ENCODE assay signal across 13 mouse cellular contexts in the genomic region with DNA sequence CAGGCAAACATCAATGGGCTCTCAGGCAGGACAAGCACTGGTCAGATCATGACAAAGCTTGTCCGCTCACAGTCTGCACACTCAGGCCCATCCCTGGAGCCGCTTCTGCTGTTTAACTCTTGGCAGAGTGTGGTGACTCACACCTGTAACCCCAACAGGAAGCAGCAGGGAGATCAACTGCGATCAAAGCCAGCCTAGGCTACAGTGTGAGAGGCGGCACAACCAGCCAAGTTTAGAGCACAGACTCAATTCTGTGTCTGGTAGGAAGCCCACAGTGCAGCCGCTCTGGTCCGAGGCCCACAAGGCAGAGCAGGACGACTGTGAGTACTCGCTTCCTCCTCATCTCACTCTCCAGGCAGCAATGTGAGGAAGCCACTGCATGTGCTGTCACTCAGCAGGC.
DNase-seq lines count a peak whose midpoint lies in the region; ATAC-seq and TF ChIP-seq lines count a peak whose summit lies in the region.
"Had no signal": no experiment of that assay in that cellular context is flagged by ENCODE, and none has a peak within 500 bp of the region (broad histone marks: within the 10 kb centered on the region; RNA-seq: fewer than 3 reads in every experiment).

No protein-coding gene starts in this region.

- ATAC-seq in heart, embryonic 16.5 days (replicated peaks; ENCODE audit: extremely low read depth, insufficient read depth, low FRiP score) = peak; percentile 39
- ATAC-seq in heart, embryonic 12.5 days (ENCODE audit: insufficient number of reproducible peaks, low FRiP score) = no peak
- peak; percentile 39; the same call in 1 of the 2 replicates for ATAC-seq in stomach, embryonic 15.5 days (ENCODE audit: insufficient read depth, low FRiP score, low read depth)

- no peak overlapping the region for H3K4me2 ChIP-seq in heart, embryonic 16.5 days (ENCODE audit: low read depth, low read length)
- no peak overlapping the region for H3K4me2 ChIP-seq in heart, embryonic 12.5 days
- H3K4me2 ChIP-seq in stomach, embryonic 15.5 days = no peak overlapping the region
- H3K4me2 ChIP-seq: forebrain, embryonic 12.5 days had no signal

- peak overlapping the region; percentile 55; the same call in 1 of the 2 replicates for H3K27ac ChIP-seq in heart, embryonic 16.5 days (ENCODE audit: low read length)
- H3K27ac ChIP-seq in heart, embryonic 12.5 days (ENCODE audit: poor library complexity, severe bottlenecking) = no peak overlapping the region
- H3K27ac ChIP-seq in bone marrow macrophage, adult 2 months (ENCODE audit: insufficient read depth, low read depth, low read length) = peak overlapping the region; percentile 6; the same call in 1 of the 2 replicates
- H3K27ac ChIP-seq in stomach, embryonic 15.5 days = no peak overlapping the region
- H3K27ac ChIP-seq in kidney, adult 2 months (ENCODE audit: insufficient read depth, low read depth, low read length) = no peak overlapping the region
- H3K27ac ChIP-seq in forebrain, embryonic 10.5 days = no peak overlapping the region
- H3K27ac ChIP-seq: forebrain, embryonic 12.5 days had no signal

- peaks cover 44% of the 10 kb centered on the region for H3K36me3 ChIP-seq in heart, embryonic 16.5 days (ENCODE audit: control insufficient read depth, insufficient read depth)
- peaks cover 70% of the 10 kb centered on the region for H3K36me3 ChIP-seq in heart, embryonic 12.5 days
- peaks cover 42% of the 10 kb centered on the region for H3K36me3 ChIP-seq in stomach, embryonic 15.5 days
- H3K36me3 ChIP-seq in kidney, adult 2 months (ENCODE audit: control insufficient read depth, insufficient read depth, low read length) = no peaks in the 10 kb centered on the region; the same call in none of the 2 replicates
- H3K36me3 ChIP-seq in forebrain, embryonic 10.5 days (replicated peaks) = peaks cover 99% of the 10 kb centered on the region

- H3K9me3 ChIP-seq in heart, embryonic 16.5 days (replicated peaks; ENCODE audit: control insufficient read depth, low read length) = no peaks in the 10 kb centered on the region
- no peaks in the 10 kb centered on the region for H3K9me3 ChIP-seq in heart, embryonic 12.5 days (replicated peaks)
- no peaks in the 10 kb centered on the region for H3K9me3 ChIP-seq in stomach, embryonic 15.5 days
- no peaks in the 10 kb centered on the region for H3K9me3 ChIP-seq in forebrain, embryonic 10.5 days
- H3K9me3 ChIP-seq: forebrain, embryonic 12.5 days had no signal

- H3K9ac ChIP-seq in heart, embryonic 16.5 days (ENCODE audit: low read length) = no peak overlapping the region
- no peak overlapping the region for H3K9ac ChIP-seq in heart, embryonic 12.5 days
- H3K9ac ChIP-seq in stomach, embryonic 15.5 days = no peak overlapping the region
- H3K9ac ChIP-seq: forebrain, embryonic 12.5 days had no signal

- TF ChIP-seq POLR2A in bone marrow macrophage, adult 2 months (IDR thresholded peaks at IDR 0.05; ENCODE audit: borderline replicate concordance, low read depth, low read length) = no peak
- TF ChIP-seq POLR2A in kidney, adult 2 months (IDR thresholded peaks at IDR 0.05; ENCODE audit: low read depth, low read length) = no peak

- peak; percentile 80 for DNase-seq in CD4-positive helper T cell, adult 2 months (ENCODE audit: low read depth, low spot score)
- no peak for DNase-seq in kidney, adult 2 months
- no peak for DNase-seq in forebrain, embryonic 10.5 days (ENCODE audit: extremely low spot score, low spot score)
- DNase-seq in adrenal gland, postnatal 36 days = no peak
- DNase-seq: gastrocnemius, postnatal 10 days; heart, postnatal 36 days; kidney, adult 18-20 months; lung, postnatal 14 days had no signal

- TF ChIP-seq CTCF in bone marrow macrophage, adult 2 months (IDR thresholded peaks at IDR 0.05; ENCODE audit: low read depth, low read length) = no peak
- no peak for TF ChIP-seq CTCF in kidney, adult 2 months (conservative IDR thresholded peaks at IDR 0.05; ENCODE audit: insufficient read depth, insufficient read length, low read depth, low read length)

- 55% methylated on average over 8 of the region's 8 CpGs for WGBS in heart, embryonic 16.5 days
- 58% methylated on average over 8 of the region's 8 CpGs for WGBS in heart, embryonic 12.5 days
- 80% methylated on average over 8 of the region's 8 CpGs for WGBS in stomach, embryonic 15.5 days
- WGBS in kidney, adult 2 months = 77% methylated on average over 8 of the region's 8 CpGs
- 93% methylated on average over 8 of the region's 8 CpGs for WGBS in forebrain, embryonic 10.5 days

- H3K27me3 ChIP-seq in heart, embryonic 16.5 days (ENCODE audit: control insufficient read depth, insufficient read depth, low read length) = no peaks in the 10 kb centered on the region
- no peaks in the 10 kb centered on the region for H3K27me3 ChIP-seq in heart, embryonic 12.5 days (replicated peaks)
- H3K27me3 ChIP-seq in stomach, embryonic 15.5 days (replicated peaks) = no peaks in the 10 kb centered on the region
- no peaks in the 10 kb centered on the region for H3K27me3 ChIP-seq in kidney, adult 2 months (replicated peaks; ENCODE audit: control insufficient read depth, insufficient read depth, low read length)
- H3K27me3 ChIP-seq in forebrain, embryonic 10.5 days (ENCODE audit: poor library complexity, severe bottlenecking) = no peaks in the 10 kb centered on the region
- H3K27me3 ChIP-seq: forebrain, embryonic 12.5 days had no signal

- H3K4me1 ChIP-seq in heart, embryonic 16.5 days (ENCODE audit: control insufficient read depth, insufficient read depth, low read length) = peaks cover 6% of the 10 kb centered on the region; the same call in 1 of the 2 replicates
- peaks cover 31% of the 10 kb centered on the region for H3K4me1 ChIP-seq in heart, embryonic 12.5 days (replicated peaks)
- peaks cover 21% of the 10 kb centered on the region for H3K4me1 ChIP-seq in bone marrow macrophage, adult 2 months (ENCODE audit: control insufficient read depth, insufficient read depth, low read length)
- no peaks in the 10 kb centered on the region for H3K4me1 ChIP-seq in stomach, embryonic 15.5 days
- no peaks in the 10 kb centered on the region for H3K4me1 ChIP-seq in kidney, adult 2 months (ENCODE audit: control insufficient read depth, insufficient read depth, low read length)
- H3K4me1 ChIP-seq in forebrain, embryonic 10.5 days = no peaks in the 10 kb centered on the region
- H3K4me1 ChIP-seq: forebrain, embryonic 12.5 days had no signal

- no peak overlapping the region for H3K4me3 ChIP-seq in heart, embryonic 16.5 days (ENCODE audit: low read length)
- H3K4me3 ChIP-seq in heart, embryonic 12.5 days = no peak overlapping the region
- H3K4me3 ChIP-seq in bone marrow macrophage, adult 2 months (ENCODE audit: insufficient read depth, low read length) = no peak overlapping the region
- H3K4me3 ChIP-seq in stomach, embryonic 15.5 days (replicated peaks) = no peak overlapping the region
- H3K4me3 ChIP-seq in kidney, adult 2 months (ENCODE audit: insufficient read depth, low read depth, low read length) = no peak overlapping the region
- no peak overlapping the region for H3K4me3 ChIP-seq in forebrain, embryonic 10.5 days
- H3K4me3 ChIP-seq: forebrain, embryonic 12.5 days had no signal

Comparison
In these comparisons a context has a peak if more than half of its experiments do, and no peak if none do; other contexts are left out.
1. H3K27ac ChIP-seq: peak in heart, embryonic 16.5 days (single experiment) and bone marrow macrophage, adult 2 months (single experiment); none in heart, embryonic 12.5 days (single experiment), stomach, embryonic 15.5 days (single experiment), kidney, adult 2 months (single experiment) and forebrain, embryonic 10.5 days (single experiment).